Mouse (Mus musculus) thymus, adult 2 months (tissue): ENCODE measurements around the gene Bcdin3d.

Experiments
- CTCF ChIP-seq: fragments of 200-500 bp; IDR thresholded peaks from 2 replicates; pipeline ENCODE4 v1.5.1; 2012; ENCODE audit warnings: mild to moderate bottlenecking, control low read depth, low read length, moderate library complexity, borderline replicate concordance; ENCODE audit not compliant: control insufficient read depth, poor library complexity, insufficient read depth; ENCODE audit errors: extremely low read depth
- POLR2A ChIP-seq: fragments of 200-500 bp; IDR thresholded peaks from 2 replicates; pipeline ENCODE4 v1.6.1; 2012; ENCODE audit warnings: mild to moderate bottlenecking, low read length, control low read depth, moderate library complexity; ENCODE audit not compliant: control insufficient read depth, poor library complexity, insufficient read depth; ENCODE audit errors: extremely low read depth

DNA sequence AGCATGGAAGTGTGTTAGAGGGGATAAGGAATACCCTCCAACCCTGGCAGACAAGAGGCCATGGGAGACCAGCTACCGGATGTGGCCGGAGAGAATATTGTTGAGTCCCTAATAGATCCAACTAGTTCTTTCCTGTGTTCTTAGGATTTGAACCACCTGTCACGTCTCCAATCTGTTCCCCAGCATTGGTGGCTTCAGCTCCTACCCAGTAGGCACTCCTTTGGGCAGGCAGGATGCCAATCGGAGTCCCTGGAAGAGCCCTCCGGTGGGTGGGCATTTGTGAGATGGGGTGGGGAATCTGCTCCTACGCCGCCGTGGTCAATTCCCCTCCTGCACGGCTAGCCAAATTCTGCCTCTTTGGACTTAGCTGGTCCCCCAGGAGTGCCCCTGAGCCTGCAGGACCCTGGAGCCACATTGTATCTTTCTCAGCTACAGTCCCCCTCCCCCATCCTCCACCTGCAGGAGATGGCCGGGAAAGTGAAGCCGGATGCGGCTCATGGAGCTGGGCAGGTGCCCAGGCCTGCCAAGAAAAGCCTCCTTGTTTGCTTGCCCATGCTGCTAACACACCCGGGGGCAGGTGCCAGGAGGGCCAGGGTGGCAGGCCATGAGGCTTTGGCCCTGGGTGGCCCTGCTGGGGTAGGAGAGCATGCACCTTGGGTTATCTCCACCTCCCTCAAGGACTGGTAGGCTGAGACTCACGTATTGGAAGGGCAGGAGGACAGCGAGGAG is 37.4 kb upstream of the Bcdin3d start:
- TF ChIP-seq CTCF (no peak), POLR2A (no peak)
